Mouse (Mus musculus) intestine, embryonic 15.5 days (tissue): ENCODE data around the gene AC170998.1. TPM values are rescaled to one million over a fixed set of nuclear protein-coding genes. Genes with fewer than 3 reads are reported as not detected.

Experiments used
- ATAC-seq: fragments of 200-750 bp; cut with Nextera tagmentation; 2 replicates; pipeline ENCODE4 v1.8.0; 2017; ENCODE audit warnings: moderate TSS enrichment, moderate library complexity
- H3K27ac ChIP-seq: fragments of 300-500 bp; sonication (generic); 2 replicates; pipeline ENCODE4 v1.5.1; 2015; ENCODE audit warnings: mild to moderate bottlenecking, inconsistent platforms
- H3K27me3 ChIP-seq: fragments of 300-500 bp; sonication (generic); replicated peaks from 2 replicates; pipeline ENCODE4 v1.6.1; 2015; ENCODE audit warnings: inconsistent platforms
- H3K36me3 ChIP-seq: fragments of 300-500 bp; sonication (generic); 2 replicates; pipeline ENCODE4 v1.6.1; 2015; ENCODE audit warnings: inconsistent platforms
- H3K4me1 ChIP-seq: fragments of 300-500 bp; sonication (generic); replicated peaks from 2 replicates; pipeline ENCODE4 v1.6.1; 2015; ENCODE audit warnings: inconsistent platforms
- H3K4me2 ChIP-seq: fragments of 300-500 bp; sonication (generic); replicated peaks from 2 replicates; pipeline ENCODE4 v1.6.1; 2015; ENCODE audit warnings: mild to moderate bottlenecking, inconsistent platforms
- H3K4me3 ChIP-seq: fragments of 300-500 bp; sonication (generic); replicated peaks from 2 replicates; pipeline ENCODE4 v1.5.1; 2015; ENCODE audit warnings: inconsistent platforms
- H3K9ac ChIP-seq: fragments of 300-500 bp; sonication (generic); 2 replicates; pipeline ENCODE4 v1.6.1; 2015; ENCODE audit warnings: inconsistent platforms
- H3K9me3 ChIP-seq: fragments of 300-500 bp; sonication (generic); 2 replicates; pipeline ENCODE4 v1.6.1; 2016; ENCODE audit warnings: inconsistent platforms
- WGBS: fragments of 180-500 bp; shearing (Covaris S2); methylation state at CpG from one replicate; pipeline ENCODE4 v1.1.7; 2015; 5-methylcytosine and 5-hydroxymethylcytosine counted together
- polyA plus RNA-seq: library from polyadenylated mRNA; unstranded; fragments of >200 nt; fragmentation: Nextera tagmentation; extraction: Ambion mirVana; gene quantifications from 2 replicates; pipeline ENCODE4 v1.2.1, GENCODE M21; 2015

Gene AC170998.1
- polyA plus RNA-seq, 1 experiment from 2014 or later, result 2.1 TPM

- Histone ChIP-seq H3K4me3 (no peak overlapping the region), H3K27me3 (no peaks in the 10 kb centered on the region), H3K36me3 (no peaks in the 10 kb centered on the region), H3K4me2 (no peak overlapping the region), H3K4me1 (peaks cover 37% of the 10 kb centered on the region), H3K9me3 (no peaks in the 10 kb centered on the region), H3K27ac (no peak overlapping the region), H3K9ac (no peak overlapping the region)
- no peak for ATAC-seq
- WGBS, result 88% methylated on average over 4 of the region's 4 CpGs
Observed at GRCm38 (mm10) chr17:28694832-28695231, 31.1 kb upstream of the AC170998.1 start.

DNA sequence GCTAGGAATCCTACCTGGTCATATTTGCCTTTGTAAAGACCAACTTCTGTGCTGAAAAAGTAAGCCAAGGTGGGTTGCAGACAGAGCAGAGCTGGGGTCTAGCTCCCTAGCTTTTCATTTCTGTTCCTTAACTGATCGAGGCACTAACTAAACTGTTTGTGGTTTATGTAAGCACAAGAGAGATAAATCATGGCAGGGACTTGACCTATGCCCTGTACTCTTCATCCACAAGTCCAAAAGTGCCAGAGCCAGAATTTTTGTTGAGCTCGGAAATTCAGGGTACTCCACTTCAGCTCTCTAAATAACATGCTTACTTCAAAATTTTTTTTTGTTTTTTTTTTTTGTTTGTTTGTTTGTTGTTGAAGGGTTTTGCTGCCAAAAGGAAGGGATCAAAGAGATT, 29.2 kb upstream of the AC170998.1 start:
- Histone ChIP-seq H3K27me3 (no peaks in the 10 kb centered on the region), H3K4me2 (peak overlapping the region; percentile 12; the same call in 1 of the 2 replicates), H3K9me3 (no peaks in the 10 kb centered on the region), H3K4me1 (peaks cover 33% of the 10 kb centered on the region), H3K36me3 (no peaks in the 10 kb centered on the region), H3K4me3 (no peak overlapping the region), H3K9ac (no peak overlapping the region), H3K27ac (no peak overlapping the region)
- no peak for ATAC-seq
- WGBS, result 15% methylated on average over 2 of the region's 2 CpGs

DNA sequence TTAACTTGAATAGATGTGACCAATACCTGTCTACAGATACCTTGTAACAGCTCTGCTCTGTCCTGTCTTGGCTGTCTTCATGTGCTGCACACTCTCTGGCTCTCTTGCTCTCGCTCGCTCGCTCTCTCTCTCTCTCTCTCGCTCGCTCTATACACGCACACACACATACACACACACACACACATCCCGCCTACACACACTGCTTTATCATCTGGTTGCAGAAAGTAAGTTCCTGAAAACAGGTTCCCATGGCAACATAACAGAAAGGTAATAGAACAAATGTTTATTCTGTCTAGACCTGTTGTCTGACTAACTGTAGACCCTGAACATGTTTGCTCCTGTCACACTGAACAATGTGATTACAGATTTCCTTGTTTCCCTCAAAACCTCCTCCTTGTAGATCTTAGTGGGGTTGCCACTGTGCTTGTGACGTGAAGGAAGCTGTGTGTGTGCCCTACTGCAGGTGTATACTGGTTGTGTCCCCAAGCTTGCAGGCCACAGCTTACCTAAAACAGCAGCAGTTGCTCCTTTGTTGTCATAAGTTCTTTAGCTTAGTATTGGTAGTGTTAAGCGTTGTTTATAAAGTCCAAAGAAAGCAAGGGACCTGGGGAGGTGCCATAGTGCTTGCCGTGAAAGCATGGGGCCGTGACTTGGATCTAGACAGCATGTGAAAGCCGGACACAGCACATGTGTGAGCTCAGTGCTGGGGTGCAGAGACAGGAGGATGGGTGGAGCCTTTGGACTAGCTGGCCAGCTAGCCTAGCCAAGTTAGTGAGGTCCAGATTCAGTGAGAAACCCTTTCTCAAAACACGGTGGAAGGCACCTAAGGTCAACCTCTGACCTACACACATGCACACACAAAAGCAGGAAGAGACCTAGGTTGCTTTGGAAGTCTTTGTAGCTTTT, 28.3 kb upstream of the AC170998.1 start:
- ATAC-seq, result no peak
- H3K4me3 ChIP-seq, result no peak overlapping the region
- H3K27me3 ChIP-seq, result no peaks in the 10 kb centered on the region
- no peak overlapping the region for H3K4me2 ChIP-seq
- H3K9me3 ChIP-seq, result no peaks in the 10 kb centered on the region
- no peaks in the 10 kb centered on the region for H3K36me3 ChIP-seq
- H3K9ac ChIP-seq, result no peak overlapping the region
- no peak overlapping the region for H3K27ac ChIP-seq
- peaks cover 34% of the 10 kb centered on the region for H3K4me1 ChIP-seq
- WGBS, result 58% methylated on average over 13 of the region's 13 CpGs

DNA sequence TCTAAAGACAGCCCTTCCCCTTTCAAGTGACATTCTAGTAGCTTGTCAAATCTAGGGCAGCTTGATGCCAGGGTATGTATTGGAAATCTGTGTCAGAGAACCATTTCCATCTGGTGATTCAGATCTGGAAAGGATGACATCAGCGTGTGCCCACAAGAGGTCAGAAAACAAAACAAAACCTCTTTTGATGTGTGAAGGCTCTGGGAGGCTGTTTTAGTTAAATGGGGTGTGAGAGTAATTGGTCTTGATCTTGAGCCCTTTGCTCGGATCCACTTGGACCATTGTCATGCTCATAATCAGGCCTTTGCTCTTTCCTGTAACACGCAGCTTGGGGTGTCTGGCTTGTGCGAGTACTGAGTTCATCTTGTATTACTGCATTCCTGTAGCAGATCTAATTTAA, 27.6 kb upstream of the AC170998.1 start:
- Histone ChIP-seq H3K27me3 (no peaks in the 10 kb centered on the region), H3K27ac (no peak overlapping the region), H3K9ac (no peak overlapping the region), H3K4me1 (peaks cover 31% of the 10 kb centered on the region), H3K4me3 (no peak overlapping the region), H3K4me2 (no peak overlapping the region), H3K36me3 (no peaks in the 10 kb centered on the region), H3K9me3 (no peaks in the 10 kb centered on the region)
- no peak for ATAC-seq
- WGBS, result 71% methylated on average over 4 of the region's 4 CpGs

- Histone ChIP-seq H3K27ac (no peak overlapping the region), H3K9ac (no peak overlapping the region), H3K36me3 (no peaks in the 10 kb centered on the region), H3K4me3 (no peak overlapping the region), H3K4me1 (peaks cover 27% of the 10 kb centered on the region), H3K9me3 (no peaks in the 10 kb centered on the region), H3K27me3 (no peaks in the 10 kb centered on the region), H3K4me2 (no peak overlapping the region)
- 68% methylated on average over 2 of the region's 2 CpGs for WGBS
- ATAC-seq, result no peak
Observed at GRCm38 (mm10) chr17:28698672-28699071, 27.2 kb upstream of the AC170998.1 start.

- WGBS, result 86% methylated on average over 7 of the region's 7 CpGs
- H3K4me1 ChIP-seq, result peaks cover 25% of the 10 kb centered on the region
Observed at GRCm38 (mm10) chr17:28699789-28700188, 26.1 kb upstream of the AC170998.1 start.

GRCm38 (mm10) chr17:28701171-28701570, 24.7 kb upstream of the AC170998.1 start:
- no peak overlapping the region for H3K27ac ChIP-seq
- no peak overlapping the region for H3K9ac ChIP-seq
- H3K9me3 ChIP-seq, result no peaks in the 10 kb centered on the region
- peaks cover 22% of the 10 kb centered on the region for H3K4me1 ChIP-seq
- no peak overlapping the region for H3K4me2 ChIP-seq
- no peak for ATAC-seq
- H3K4me3 ChIP-seq, result no peak overlapping the region
- 90% methylated on average over 4 of the region's 4 CpGs for WGBS
- no peaks in the 10 kb centered on the region for H3K36me3 ChIP-seq
- H3K27me3 ChIP-seq, result no peaks in the 10 kb centered on the region

More at GRCm38 (mm10) chr17:28699789-28700188, 26.1 kb upstream of the AC170998.1 start:
- ATAC-seq, result no peak
- Histone ChIP-seq H3K4me3 (no peak overlapping the region), H3K9ac (no peak overlapping the region), H3K27me3 (no peaks in the 10 kb centered on the region), H3K27ac (no peak overlapping the region), H3K4me2 (no peak overlapping the region), H3K36me3 (no peaks in the 10 kb centered on the region), H3K9me3 (no peaks in the 10 kb centered on the region)

DNA sequence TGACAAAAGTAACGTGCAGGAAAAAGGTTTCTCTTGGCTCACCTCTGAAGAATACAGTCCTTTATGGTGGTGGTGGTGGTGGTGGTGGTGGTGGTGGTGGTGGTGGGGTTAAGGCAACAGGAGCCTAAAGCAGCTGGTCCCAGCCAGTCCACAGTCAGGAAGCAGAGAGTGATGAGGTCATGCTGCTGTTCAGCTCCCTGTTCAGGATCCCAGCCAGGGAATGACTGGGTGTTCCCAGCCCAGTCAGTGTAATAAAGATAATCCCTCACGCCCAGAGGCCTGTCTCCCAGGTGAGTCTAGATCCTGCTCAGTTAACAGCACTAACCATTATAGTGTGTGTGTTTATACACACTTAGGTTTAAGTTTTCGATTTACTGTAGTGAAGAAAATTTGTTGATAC, 24.1 kb upstream of the AC170998.1 start:
- Histone ChIP-seq H3K36me3 (no peaks in the 10 kb centered on the region), H3K27ac (no peak overlapping the region), H3K9me3 (no peaks in the 10 kb centered on the region), H3K4me1 (peaks cover 16% of the 10 kb centered on the region), H3K4me2 (no peak overlapping the region), H3K9ac (no peak overlapping the region), H3K4me3 (no peak overlapping the region), H3K27me3 (no peaks in the 10 kb centered on the region)
- ATAC-seq, result peak; percentile 68
- 71% methylated on average over 3 of the region's 3 CpGs for WGBS

DNA sequence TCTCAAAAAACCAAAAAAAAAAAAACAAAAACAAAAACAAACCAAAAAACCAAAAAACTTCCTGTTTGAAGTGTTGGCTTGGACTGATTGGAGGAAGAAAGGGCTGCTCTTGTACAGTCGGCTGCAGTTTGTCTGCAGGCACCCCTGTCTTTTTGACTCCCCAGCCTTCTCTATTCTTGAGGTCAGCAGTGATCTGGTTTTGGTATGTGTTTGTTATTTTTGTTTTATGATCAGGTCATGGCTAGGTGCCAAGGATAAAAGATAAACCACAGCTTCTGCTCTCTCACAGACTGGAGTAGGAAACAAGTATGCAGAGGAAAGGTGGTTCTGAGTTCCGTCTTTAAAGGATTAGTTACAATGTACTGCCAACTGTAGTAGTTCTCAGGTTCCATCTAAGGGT, 23.2 kb upstream of the AC170998.1 start:
- ATAC-seq, result no peak
- Histone ChIP-seq H3K4me3 (no peak overlapping the region), H3K9me3 (no peaks in the 10 kb centered on the region), H3K9ac (no peak overlapping the region), H3K4me2 (no peak overlapping the region), H3K27me3 (no peaks in the 10 kb centered on the region), H3K27ac (no peak overlapping the region), H3K36me3 (no peaks in the 10 kb centered on the region), H3K4me1 (peaks cover 10% of the 10 kb centered on the region)
- WGBS, result 45% methylated on average over 2 of the region's 2 CpGs

- Histone ChIP-seq H3K9me3 (no peaks in the 10 kb centered on the region), H3K36me3 (no peaks in the 10 kb centered on the region), H3K27me3 (no peaks in the 10 kb centered on the region), H3K27ac (no peak overlapping the region), H3K4me2 (no peak overlapping the region), H3K4me1 (peaks cover 28% of the 10 kb centered on the region), H3K4me3 (no peak overlapping the region), H3K9ac (no peak overlapping the region)
- WGBS, result 23% methylated on average over 1 of the region's 1 CpGs
- no peak for ATAC-seq
Observed at GRCm38 (mm10) chr17:28706697-28707096, 19.2 kb upstream of the AC170998.1 start.

DNA sequence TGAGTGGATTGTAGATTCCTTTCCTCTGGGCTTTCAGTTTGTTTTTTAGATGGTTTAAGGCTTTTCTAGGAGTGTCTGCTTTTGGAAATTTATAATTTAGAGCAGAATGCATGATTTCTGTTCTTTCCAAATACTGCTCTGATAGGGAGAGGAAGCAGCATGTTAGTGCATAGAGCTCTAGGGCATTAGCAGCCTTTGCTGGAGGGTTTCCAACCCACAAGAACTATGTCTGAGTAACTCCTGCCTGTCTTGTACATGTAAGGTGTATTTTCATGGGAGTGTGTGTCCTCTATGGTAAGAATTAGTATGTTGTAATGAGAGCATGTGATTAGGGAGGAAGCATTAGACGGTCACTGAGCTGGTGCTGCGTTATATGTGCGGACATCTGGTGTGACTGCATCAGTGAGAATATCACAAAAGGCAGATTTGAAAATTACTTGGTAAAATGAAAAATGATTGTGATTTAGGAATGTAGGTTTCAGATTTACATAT, 18.7 kb upstream of the AC170998.1 start:
- Histone ChIP-seq H3K27me3 (no peaks in the 10 kb centered on the region), H3K4me2 (no peak overlapping the region), H3K36me3 (no peaks in the 10 kb centered on the region), H3K4me1 (peaks cover 33% of the 10 kb centered on the region), H3K9ac (no peak overlapping the region), H3K27ac (no peak overlapping the region), H3K9me3 (no peaks in the 10 kb centered on the region), H3K4me3 (no peak overlapping the region)
- WGBS, result 89% methylated on average over 3 of the region's 3 CpGs
- ATAC-seq, result no peak

GRCm38 (mm10) chr17:28707816-28708215, 18.1 kb upstream of the AC170998.1 start:
- 59% methylated on average over 2 of the region's 2 CpGs for WGBS
- no peak overlapping the region for H3K27ac ChIP-seq
- ATAC-seq, result no peak

DNA sequence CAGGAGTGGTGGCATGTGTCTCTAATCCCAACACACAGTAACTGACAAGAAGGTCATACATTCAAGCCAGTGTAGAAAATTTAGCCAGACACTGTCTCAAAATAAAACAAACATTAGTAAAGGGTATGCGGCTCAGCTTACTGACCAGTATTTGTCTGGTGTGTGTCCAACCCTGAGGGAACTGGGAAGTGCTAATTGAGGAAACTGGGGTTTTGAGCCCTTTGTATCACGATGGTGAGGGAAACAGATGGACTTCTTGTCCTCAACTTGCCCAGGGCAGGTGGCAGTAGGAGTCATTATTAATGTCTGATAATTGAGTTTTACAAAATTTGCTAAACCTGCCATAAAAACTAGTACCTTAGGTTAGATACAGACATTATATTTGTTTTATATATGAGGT, 16.9 kb upstream of the AC170998.1 start:
- WGBS, result 23% methylated on average over 2 of the region's 2 CpGs
- Histone ChIP-seq H3K9me3 (no peaks in the 10 kb centered on the region), H3K27ac (peak overlapping the region; percentile 11; the same call in 1 of the 2 replicates), H3K4me2 (no peak overlapping the region), H3K4me1 (peaks cover 30% of the 10 kb centered on the region), H3K4me3 (no peak overlapping the region), H3K27me3 (no peaks in the 10 kb centered on the region), H3K36me3 (no peaks in the 10 kb centered on the region; the same call in 1 of the 2 replicates), H3K9ac (no peak overlapping the region)
- ATAC-seq, result no peak

More at GRCm38 (mm10) chr17:28707816-28708215, 18.1 kb upstream of the AC170998.1 start:
- Histone ChIP-seq H3K27me3 (no peaks in the 10 kb centered on the region), H3K4me1 (peaks cover 30% of the 10 kb centered on the region), H3K36me3 (no peaks in the 10 kb centered on the region), H3K4me2 (no peak overlapping the region), H3K9me3 (no peaks in the 10 kb centered on the region), H3K4me3 (no peak overlapping the region), H3K9ac (no peak overlapping the region)
